In the genomic region with DNA sequence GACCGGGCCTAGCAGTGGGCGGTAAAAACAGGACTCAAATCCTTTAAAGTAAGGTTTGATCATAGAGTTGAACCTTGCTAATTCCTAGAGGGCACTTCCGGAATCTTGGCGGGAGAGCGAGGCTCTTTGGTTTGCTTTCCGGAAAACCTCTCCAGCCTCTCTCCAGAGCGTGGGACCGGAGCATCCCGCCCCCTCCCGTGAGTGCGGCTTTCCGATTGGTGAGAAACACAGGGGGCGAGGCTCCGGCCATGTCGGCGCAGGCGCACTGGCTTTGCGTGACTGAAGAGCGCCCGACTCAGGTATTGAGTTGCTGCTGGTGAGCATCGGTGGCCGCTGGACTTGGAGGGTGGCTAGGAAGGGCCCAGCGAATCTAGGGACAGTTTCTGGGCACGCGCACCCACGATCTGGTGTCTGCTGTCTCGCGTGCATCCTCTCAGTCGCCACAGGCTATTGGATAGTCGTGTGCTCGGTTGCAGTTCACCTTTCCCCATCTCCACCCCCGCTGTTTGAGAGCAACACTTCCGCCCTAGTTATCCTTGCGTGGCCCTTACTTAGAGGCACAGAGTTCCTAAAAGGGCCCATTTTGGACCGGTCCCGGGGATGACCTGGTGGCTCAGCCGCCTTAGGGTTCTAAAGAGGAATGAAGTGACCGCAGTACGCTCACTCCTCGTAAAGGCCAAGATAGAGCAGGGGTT, we compare ENCODE assay signal across 7 mouse cellular contexts. TPM values are rescaled to one million over a fixed set of nuclear protein-coding genes. Genes with fewer than 3 reads are reported as not detected.
DNase-seq lines count a peak whose midpoint lies in the region; ATAC-seq and TF ChIP-seq lines count a peak whose summit lies in the region.

Pars2 (plus strand) TSS at position 237 of the 695 bp plus-strand sequence.

- peaks cover 30% of the 10 kb centered on the region for H3K27me3 ChIP-seq in embryonic facial prominence, embryonic 10.5 days (replicated peaks; ENCODE audit: low read depth, poor library complexity, severe bottlenecking)
- no peaks in the 10 kb centered on the region for H3K27me3 ChIP-seq in intestine, postnatal 0 days (replicated peaks; ENCODE audit: control insufficient read depth, insufficient read depth, low read length)
- peaks cover 34% of the 10 kb centered on the region for H3K27me3 ChIP-seq in midbrain, embryonic 12.5 days
- H3K27me3 ChIP-seq in small intestine, adult 2 months (ENCODE audit: control insufficient read depth, insufficient read depth, low read length): no peaks in the 10 kb centered on the region

- peaks cover 32% of the 10 kb centered on the region for H3K36me3 ChIP-seq in embryonic facial prominence, embryonic 10.5 days (replicated peaks)
- peaks cover 23% of the 10 kb centered on the region for H3K36me3 ChIP-seq in intestine, postnatal 0 days (ENCODE audit: control insufficient read depth, insufficient read depth)
- H3K36me3 ChIP-seq in midbrain, embryonic 12.5 days: peaks cover 26% of the 10 kb centered on the region
- H3K36me3 ChIP-seq in small intestine, adult 2 months (ENCODE audit: control insufficient read depth, insufficient read depth, low read length): peaks cover 3% of the 10 kb centered on the region; the same call in 1 of the 2 replicates

- TF ChIP-seq CTCF in intestine, postnatal 0 days (IDR thresholded peaks at IDR 0.05; ENCODE audit: low read depth): no peak
- no peak for TF ChIP-seq CTCF in small intestine, adult 2 months (IDR thresholded peaks at IDR 0.05; ENCODE audit: extremely low read depth, insufficient read length, insufficient replicate concordance, low read depth, low read length)

- peak; percentile 97 for DNase-seq in adrenal gland, postnatal 10 days
- peak; percentile 99 for DNase-seq in embryonic facial prominence, embryonic 10.5 days (ENCODE audit: low spot score)
- peak; percentile 57 for DNase-seq in gonadal fat pad, adult 2 months (ENCODE audit: low read depth)
- peak; percentile 99 for DNase-seq in left cerebral cortex, postnatal 4 days

- H3K9ac ChIP-seq in intestine, postnatal 0 days (ENCODE audit: low read depth, low read length): peak within 1 kb of the TSS; percentile 66
- peak within 1 kb of the TSS; percentile 83 for H3K9ac ChIP-seq in midbrain, embryonic 12.5 days (replicated peaks)

- peak; percentile 61 for TF ChIP-seq POLR2A in small intestine, adult 2 months (IDR thresholded peaks at IDR 0.05; ENCODE audit: low read depth, low read length)

- intact Hi-C loops in left cerebral cortex, postnatal 4 days (cut with DNase I): no loop called here

- H3K9me3 ChIP-seq in embryonic facial prominence, embryonic 10.5 days: no peaks in the 10 kb centered on the region
- H3K9me3 ChIP-seq in intestine, postnatal 0 days (ENCODE audit: control insufficient read depth): no peaks in the 10 kb centered on the region
- no peaks in the 10 kb centered on the region for H3K9me3 ChIP-seq in midbrain, embryonic 12.5 days

- 4% methylated on average over 40 of the region's 40 CpGs for WGBS in embryonic facial prominence, embryonic 10.5 days
- WGBS in intestine, postnatal 0 days: 1% methylated on average over 40 of the region's 40 CpGs
- 3% methylated on average over 40 of the region's 40 CpGs for WGBS in midbrain, embryonic 12.5 days
- under 1% methylated on average over 40 of the region's 40 CpGs for WGBS in small intestine, adult 2 months

- peak within 1 kb of the TSS; percentile 87 for H3K27ac ChIP-seq in embryonic facial prominence, embryonic 10.5 days (replicated peaks)
- no peak within 1 kb of the TSS for H3K27ac ChIP-seq in intestine, postnatal 0 days (ENCODE audit: low read depth, low read length)
- H3K27ac ChIP-seq in midbrain, embryonic 12.5 days (replicated peaks): peak within 1 kb of the TSS; percentile 69
- peak within 1 kb of the TSS; percentile 34; the same call in 1 of the 2 replicates for H3K27ac ChIP-seq in small intestine, adult 2 months (ENCODE audit: insufficient read depth, low read depth, low read length)

- peaks cover 12% of the 10 kb centered on the region for H3K4me1 ChIP-seq in embryonic facial prominence, embryonic 10.5 days
- H3K4me1 ChIP-seq in intestine, postnatal 0 days (replicated peaks; ENCODE audit: control insufficient read depth, insufficient read depth, low read length): no peaks in the 10 kb centered on the region
- peaks cover 8% of the 10 kb centered on the region for H3K4me1 ChIP-seq in midbrain, embryonic 12.5 days
- peaks cover 6% of the 10 kb centered on the region; the same call in 1 of the 2 replicates for H3K4me1 ChIP-seq in small intestine, adult 2 months (ENCODE audit: control insufficient read depth, insufficient read depth, insufficient read length, low read length)

- peak; percentile 97 for ATAC-seq in intestine, postnatal 0 days
- ATAC-seq in midbrain, embryonic 12.5 days (ENCODE audit: low FRiP score, low read depth): peak; percentile 98

- peak within 1 kb of the TSS; percentile 76 for H3K4me3 ChIP-seq in embryonic facial prominence, embryonic 10.5 days
- peak within 1 kb of the TSS; percentile 68 for H3K4me3 ChIP-seq in intestine, postnatal 0 days (ENCODE audit: low read depth, low read length)
- peak within 1 kb of the TSS; percentile 74 for H3K4me3 ChIP-seq in midbrain, embryonic 12.5 days
- H3K4me3 ChIP-seq in small intestine, adult 2 months (ENCODE audit: low read depth, low read length): peak within 1 kb of the TSS; percentile 95

- peak within 1 kb of the TSS; percentile 87 for H3K4me2 ChIP-seq in intestine, postnatal 0 days (replicated peaks; ENCODE audit: low read depth)
- H3K4me2 ChIP-seq in midbrain, embryonic 12.5 days (replicated peaks): peak within 1 kb of the TSS; percentile 92

RNA-seq across cellular contexts. Expression of gene Pars2, which starts in this region (rescaled TPM):
- total RNA-seq in adrenal gland, postnatal 10 days (2021): 1 to 10 TPM; 6.0 to 8.7 TPM
- 16.3 and 17.0 TPM in 2 replicates for polyA plus RNA-seq in embryonic facial prominence, embryonic 10.5 days (2016; fragmentation: Nextera tagmentation; extraction: Ambion mirVana)
- 10.3 and 11.0 TPM in 2 replicates for polyA plus RNA-seq in gonadal fat pad, adult 2 months (2012; rRNA removed)
- 6.7 TPM in 2 replicates for polyA plus RNA-seq in intestine, postnatal 0 days (2015; fragmentation: Nextera tagmentation; extraction: Ambion mirVana)
- total RNA-seq in left cerebral cortex, postnatal 4 days (2021): 1 to 10 TPM; 6.0 to 9.2 TPM
- polyA plus RNA-seq in midbrain, embryonic 12.5 days (2016; fragmentation: Nextera tagmentation; extraction: Ambion mirVana): 12.0 and 13.3 TPM in 2 replicates
- polyA plus RNA-seq in small intestine, adult 2 months (2012; rRNA removed): 5.6 and 7.5 TPM in 2 replicates
